Mouse (Mus musculus) kidney, embryonic 16.5 days (tissue): ENCODE data around the gene Grap2. TPM values are rescaled to one million over a fixed set of nuclear protein-coding genes. Genes with fewer than 3 reads are reported as not detected.

Source experiments
- ATAC-seq: fragments of 200-750 bp; cut with Nextera tagmentation; 2 replicates; pipeline ENCODE4 v1.8.0; 2017; ENCODE audit warnings: moderate TSS enrichment; ENCODE audit not compliant: low FRiP score, low TSS enrichment
- H3K27ac ChIP-seq: fragments of 300-500 bp; sonication (generic); 2 replicates; pipeline ENCODE4 v1.5.1; 2014; ENCODE audit warnings: low read length
- H3K27me3 ChIP-seq: fragments of 300-500 bp; sonication (generic); 2 replicates; pipeline ENCODE4 v1.6.1; 2014; ENCODE audit warnings: low read length, control low read depth, mixed read lengths; ENCODE audit not compliant: insufficient read depth
- H3K36me3 ChIP-seq: fragments of 300-500 bp; sonication (generic); 2 replicates; pipeline ENCODE4 v1.6.1; 2014; ENCODE audit warnings: low read length, control low read depth, mixed read lengths; ENCODE audit not compliant: insufficient read depth
- H3K4me1 ChIP-seq: fragments of 300-500 bp; sonication (generic); 2 replicates; pipeline ENCODE4 v1.6.1; 2014; ENCODE audit warnings: low read length, control low read depth, mixed read lengths; ENCODE audit not compliant: insufficient read depth
- H3K4me2 ChIP-seq: fragments of 300-500 bp; sonication (generic); replicated peaks from 2 replicates; pipeline ENCODE4 v1.6.1; 2014; ENCODE audit warnings: low read depth, low read length
- H3K4me3 ChIP-seq: fragments of 300-500 bp; sonication (generic); 2 replicates; pipeline ENCODE4 v1.5.1; 2014; ENCODE audit warnings: mild to moderate bottlenecking, low read length
- H3K9ac ChIP-seq: fragments of 300-500 bp; sonication (generic); replicated peaks from 2 replicates; pipeline ENCODE4 v1.6.1; 2014; ENCODE audit warnings: low read length
- H3K9me3 ChIP-seq: fragments of 300-500 bp; sonication (generic); 2 replicates; pipeline ENCODE4 v1.6.1; 2016; ENCODE audit warnings: low read length, control low read depth
- WGBS: fragments of 180-500 bp; shearing (Covaris S2); extraction: QIAGEN DNeasy Blood & Tissue Kit; methylation state at CpG from one replicate; pipeline ENCODE4 v1.1.7; 2014; 5-methylcytosine and 5-hydroxymethylcytosine counted together
- polyA plus RNA-seq: library from polyadenylated mRNA; unstranded; fragments of >200 nt; fragmentation: Nextera tagmentation; extraction: Ambion mirVana; gene quantifications from 2 replicates; pipeline ENCODE4 v1.2.1, GENCODE M21; 2015

Grap2 gene
- polyA plus RNA-seq, 1 experiment from 2014 or later: 0.81 TPM

- no peak for ATAC-seq
- 87% methylated on average over 19 of the region's 19 CpGs for WGBS
- H3K4me1 ChIP-seq: peaks cover 1% of the 10 kb centered on the region; the same call in 1 of the 2 replicates
- H3K27me3 ChIP-seq: no peaks in the 10 kb centered on the region
- no peak within 1 kb of the TSS for H3K9ac ChIP-seq
- no peaks in the 10 kb centered on the region for H3K36me3 ChIP-seq
- no peak within 1 kb of the TSS for H3K4me3 ChIP-seq
- H3K4me2 ChIP-seq: no peak within 1 kb of the TSS
- no peaks in the 10 kb centered on the region for H3K9me3 ChIP-seq
- H3K27ac ChIP-seq: no peak within 1 kb of the TSS
These were observed 7.2 kb upstream of the Grap2 start, which contains the start of gene Enthd1 for GRCm38 (mm10) chr15:80565106-80565665. TSS of gene Enthd1 (minus strand) at chr15:80565156.

DNA sequence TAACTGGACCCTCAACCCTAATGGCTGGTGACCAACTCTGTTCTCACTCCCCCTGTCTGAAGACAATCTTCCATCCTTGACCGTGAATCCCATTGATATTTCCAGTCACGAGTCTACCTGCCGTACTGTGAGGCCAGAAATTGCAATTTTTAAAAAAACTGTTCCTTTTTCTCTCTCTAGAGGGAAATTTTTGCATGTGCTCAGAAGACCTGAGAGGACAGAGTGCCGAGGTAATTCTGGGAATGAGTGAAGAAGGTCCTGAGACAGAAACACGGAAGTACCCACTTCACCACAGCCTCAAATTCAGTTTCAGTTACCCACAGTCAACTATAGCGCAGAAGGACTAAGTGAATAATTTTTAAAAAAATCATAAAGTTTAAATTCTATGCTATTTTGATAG is 5.7 kb upstream of the Grap2 start:
- H3K36me3 ChIP-seq: no peaks in the 10 kb centered on the region
- H3K4me3 ChIP-seq: no peak overlapping the region
- no peak overlapping the region for H3K9ac ChIP-seq
- no peaks in the 10 kb centered on the region for H3K9me3 ChIP-seq
- WGBS: 92% methylated on average over 6 of the region's 6 CpGs
- H3K27ac ChIP-seq: no peak overlapping the region
- H3K27me3 ChIP-seq: no peaks in the 10 kb centered on the region
- ATAC-seq: no peak
- no peak overlapping the region for H3K4me2 ChIP-seq
- no peaks in the 10 kb centered on the region for H3K4me1 ChIP-seq

- Histone ChIP-seq H3K4me1 (no peaks in the 10 kb centered on the region), H3K4me2 (no peak overlapping the region), H3K27me3 (no peaks in the 10 kb centered on the region)
These were observed 5.3 kb upstream of the Grap2 start for GRCm38 (mm10) chr15:80567139-80567538.

DNA sequence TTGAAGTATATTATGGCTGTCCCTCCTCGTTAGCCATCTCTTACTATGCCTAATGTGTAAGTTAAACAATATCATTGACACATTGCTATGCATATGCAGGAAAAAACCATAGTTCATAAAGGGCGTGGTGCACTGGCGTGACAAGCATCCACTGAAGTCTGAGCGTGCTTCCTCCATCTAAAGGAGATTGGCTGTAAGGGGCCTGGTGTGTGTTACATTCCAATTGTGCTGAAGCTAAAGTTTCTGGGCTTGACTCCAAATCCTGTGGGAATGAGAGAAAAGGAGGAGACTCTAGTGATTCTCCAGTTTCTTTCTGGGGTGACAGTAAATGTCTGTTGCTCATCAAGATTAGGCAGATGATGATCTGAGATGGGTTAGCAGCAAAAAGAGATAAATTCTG is 4.7 kb upstream of the Grap2 start:
- WGBS: 78% methylated on average over 4 of the region's 4 CpGs
- Histone ChIP-seq H3K4me1 (no peaks in the 10 kb centered on the region), H3K4me3 (no peak overlapping the region), H3K27ac (no peak overlapping the region), H3K9ac (no peak overlapping the region), H3K27me3 (no peaks in the 10 kb centered on the region), H3K36me3 (no peaks in the 10 kb centered on the region), H3K4me2 (no peak overlapping the region), H3K9me3 (no peaks in the 10 kb centered on the region)
- no peak for ATAC-seq

More at GRCm38 (mm10) chr15:80567139-80567538, 5.3 kb upstream of the Grap2 start:
- Histone ChIP-seq H3K9me3 (no peaks in the 10 kb centered on the region), H3K27ac (no peak overlapping the region), H3K36me3 (no peaks in the 10 kb centered on the region), H3K4me3 (no peak overlapping the region), H3K9ac (no peak overlapping the region)
- no peak for ATAC-seq
- WGBS: 61% methylated on average over 3 of the region's 3 CpGs

- 0 out of 2 replicates have a peak, but pooled peaks cover 2% of the 10 kb centered on the region for H3K27me3 ChIP-seq
- H3K4me3 ChIP-seq: no peak overlapping the region
- no peak overlapping the region for H3K9ac ChIP-seq
- no peak for ATAC-seq
- H3K27ac ChIP-seq: no peak overlapping the region
- H3K9me3 ChIP-seq: no peaks in the 10 kb centered on the region
- 77% methylated on average over 7 of the region's 7 CpGs for WGBS
- no peaks in the 10 kb centered on the region for H3K4me1 ChIP-seq
- H3K4me2 ChIP-seq: no peak overlapping the region
- no peaks in the 10 kb centered on the region for H3K36me3 ChIP-seq
These were observed 3.2 kb upstream of the Grap2 start for GRCm38 (mm10) chr15:80569205-80569604.

- no peak overlapping the region for H3K9ac ChIP-seq
- no peaks in the 10 kb centered on the region for H3K4me1 ChIP-seq
- H3K36me3 ChIP-seq: no peaks in the 10 kb centered on the region
- no peak for ATAC-seq
- H3K27me3 ChIP-seq: 0 out of 2 replicates have a peak, but pooled peaks cover 2% of the 10 kb centered on the region
- H3K4me2 ChIP-seq: no peak overlapping the region
- H3K9me3 ChIP-seq: no peaks in the 10 kb centered on the region
- no peak overlapping the region for H3K27ac ChIP-seq
- no peak overlapping the region for H3K4me3 ChIP-seq
- 86% methylated on average over 1 of the region's 1 CpGs for WGBS
These were observed 2.2 kb upstream of the Grap2 start for GRCm38 (mm10) chr15:80570226-80570625.

- Histone ChIP-seq H3K27ac (no peak overlapping the region), H3K36me3 (no peaks in the 10 kb centered on the region), H3K4me1 (no peaks in the 10 kb centered on the region), H3K27me3 (peaks cover 10% of the 10 kb centered on the region), H3K4me2 (no peak overlapping the region), H3K9ac (no peak overlapping the region), H3K4me3 (no peak overlapping the region), H3K9me3 (no peaks in the 10 kb centered on the region)
- no peak for ATAC-seq
- 63% methylated on average over 7 of the region's 7 CpGs for WGBS
These were observed 783 bp upstream of the Grap2 start for GRCm38 (mm10) chr15:80571611-80572010.

GRCm38 (mm10) chr15:80572811-80573520 is 572 bp downstream of the Grap2 start:
- no peak overlapping the region for H3K9ac ChIP-seq
- no peaks in the 10 kb centered on the region for H3K4me1 ChIP-seq
- H3K27me3 ChIP-seq: peaks cover 21% of the 10 kb centered on the region
- 81% methylated on average over 9 of the region's 9 CpGs for WGBS
- no peak overlapping the region for H3K27ac ChIP-seq
- no peaks in the 10 kb centered on the region for H3K9me3 ChIP-seq
- H3K36me3 ChIP-seq: no peaks in the 10 kb centered on the region
- H3K4me3 ChIP-seq: no peak overlapping the region
- no peak overlapping the region for H3K4me2 ChIP-seq
- ATAC-seq: no peak

DNA sequence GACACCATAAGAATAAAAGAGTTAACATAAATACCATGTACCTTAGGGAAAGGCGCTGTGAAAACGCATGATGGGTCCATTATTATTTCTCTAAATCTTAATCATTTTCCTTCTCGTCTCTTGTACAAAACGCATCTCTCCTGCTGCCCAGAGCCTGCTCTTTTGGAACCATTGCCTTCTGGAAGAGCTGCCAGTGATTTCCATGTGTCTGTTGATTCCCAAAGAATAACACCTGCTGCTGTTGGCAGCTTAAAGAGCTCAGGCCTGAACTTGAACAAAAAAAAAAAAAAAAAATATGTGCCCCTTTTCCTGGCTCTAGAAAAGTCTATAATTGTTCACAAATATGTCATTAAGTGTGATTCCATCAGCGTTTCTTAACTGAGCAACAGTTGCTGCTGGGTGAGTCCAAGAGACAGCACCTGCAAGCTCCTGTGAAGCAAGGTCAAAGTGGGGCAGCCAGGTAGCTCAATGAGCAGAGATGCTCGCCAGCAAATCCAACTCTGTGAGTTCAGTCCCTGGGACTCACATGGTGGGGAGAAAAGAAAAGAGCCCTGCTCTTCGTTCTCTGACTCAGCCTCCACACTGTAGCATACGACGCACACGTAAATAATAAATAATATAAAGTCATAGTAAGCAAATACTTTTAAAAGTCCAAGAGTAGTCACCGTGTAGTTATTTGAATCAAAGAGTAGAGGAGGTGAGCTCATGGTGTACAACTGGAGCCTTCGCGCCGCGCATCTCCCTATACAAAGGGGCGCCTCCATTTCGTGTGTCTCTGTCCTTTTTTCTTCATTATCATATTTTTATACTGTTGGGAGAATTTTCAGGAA is 2.0 kb downstream of the Grap2 start:
- WGBS: 95% methylated on average over 17 of the region's 17 CpGs
- Histone ChIP-seq H3K4me2 (no peak overlapping the region), H3K27ac (no peak overlapping the region), H3K27me3 (peaks cover 27% of the 10 kb centered on the region), H3K4me3 (no peak overlapping the region), H3K36me3 (no peaks in the 10 kb centered on the region), H3K9ac (no peak overlapping the region), H3K9me3 (no peaks in the 10 kb centered on the region), H3K4me1 (no peaks in the 10 kb centered on the region)
- no peak for ATAC-seq
